Mouse (Mus musculus): ENCODE measurements at regions not wholly inside any gene's neighbourhood (a gene's known extent, or its start where the extent isn't known, plus 50 kb on each side); places are given as distances from the start of the nearest gene placed in this dataset.

GRCm38 (mm10) chr10:23052480-23053378, 232.8 kb upstream of the Tcf21 start:
- no peak overlapping the region for H3K4me2 ChIP-seq
- 77% methylated on average over 11 of the region's 11 CpGs for WGBS
- H3K36me3 ChIP-seq: no peaks in the 10 kb centered on the region
- H3K27ac ChIP-seq (ENCODE audit: poor library complexity, severe bottlenecking): no peak overlapping the region
- no peaks in the 10 kb centered on the region for H3K9me3 ChIP-seq (replicated peaks)
- no peak for ATAC-seq (ENCODE audit: insufficient number of reproducible peaks, low FRiP score)
- no peak overlapping the region for H3K9ac ChIP-seq
- H3K4me1 ChIP-seq (replicated peaks): no peaks in the 10 kb centered on the region
- H3K27me3 ChIP-seq (replicated peaks): no peaks in the 10 kb centered on the region
- H3K4me3 ChIP-seq: no peak overlapping the region

DNA sequence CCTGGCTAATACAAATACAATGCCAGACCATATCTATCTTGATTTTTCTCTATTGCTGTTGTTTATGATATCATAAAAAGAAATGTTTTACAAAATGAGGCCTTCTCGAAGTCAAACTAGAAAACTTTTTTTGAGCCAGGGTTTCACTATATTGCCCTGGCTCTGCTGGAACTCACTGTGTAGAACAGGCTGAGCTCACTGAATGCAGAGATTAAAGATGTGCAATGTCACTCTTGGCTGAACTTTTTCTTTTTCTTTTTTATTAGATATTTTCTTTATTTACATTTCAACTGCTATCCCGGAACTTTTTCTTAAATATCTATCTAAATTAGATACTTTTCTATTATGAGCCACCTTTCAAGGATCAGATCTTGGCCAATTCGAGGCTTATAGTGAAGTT, 224.5 kb upstream of the Tcf21 start:
- Histone ChIP-seq H3K9me3 (replicated peaks) (no peaks in the 10 kb centered on the region), H3K9ac (no peak overlapping the region), H3K27me3 (replicated peaks) (no peaks in the 10 kb centered on the region), H3K4me1 (replicated peaks) (0 out of 2 replicates have a peak, but pooled peaks cover 2% of the 10 kb centered on the region), H3K4me2 (no peak overlapping the region), H3K27ac (ENCODE audit: poor library complexity, severe bottlenecking) (no peak overlapping the region), H3K4me3 (no peak overlapping the region), H3K36me3 (no peaks in the 10 kb centered on the region)
- ATAC-seq (ENCODE audit: insufficient number of reproducible peaks, low FRiP score): no peak
- 61% methylated on average over 3 of the region's 3 CpGs for WGBS

DNA sequence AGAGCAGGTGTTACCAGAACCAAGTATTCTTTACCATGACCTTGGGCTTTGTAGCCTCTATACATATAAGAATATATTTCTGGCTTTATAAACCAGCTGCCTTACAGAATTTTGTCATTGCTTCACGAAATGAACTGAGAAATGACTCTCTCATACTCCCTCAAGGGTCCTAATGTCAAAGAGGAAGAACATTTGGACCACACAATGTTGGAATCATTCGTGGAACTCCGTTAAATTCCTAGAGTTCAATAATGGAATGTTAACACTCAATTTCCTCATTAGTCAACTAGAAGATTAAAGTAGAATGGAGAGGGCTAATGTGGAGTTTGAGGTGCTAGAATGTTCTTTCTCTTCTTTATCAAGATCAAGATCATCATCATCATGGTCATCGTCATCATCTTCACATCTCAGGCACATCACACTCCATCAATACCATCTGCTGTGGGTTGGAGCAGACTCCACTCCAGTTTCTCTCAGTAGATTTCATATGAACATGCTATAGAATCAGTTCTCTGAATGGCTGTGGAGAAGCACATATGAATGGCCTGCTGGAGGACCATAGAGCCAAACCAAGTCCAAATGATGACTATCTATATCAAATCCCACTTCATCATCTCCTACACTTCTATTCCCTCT, 211.6 kb upstream of the Tcf21 start:
- H3K36me3 ChIP-seq: no peaks in the 10 kb centered on the region
- no peaks in the 10 kb centered on the region for H3K4me1 ChIP-seq (replicated peaks)
- H3K9me3 ChIP-seq (replicated peaks): no peaks in the 10 kb centered on the region
- WGBS: 69% methylated on average over 4 of the region's 4 CpGs
- H3K4me2 ChIP-seq: no peak overlapping the region
- no peak for ATAC-seq (ENCODE audit: insufficient number of reproducible peaks, low FRiP score)
- no peaks in the 10 kb centered on the region for H3K27me3 ChIP-seq (replicated peaks)
- no peak overlapping the region for H3K4me3 ChIP-seq
- H3K27ac ChIP-seq (ENCODE audit: poor library complexity, severe bottlenecking): no peak overlapping the region
- no peak overlapping the region for H3K9ac ChIP-seq

- H3K9me3 ChIP-seq (replicated peaks): no peaks in the 10 kb centered on the region
- 79% methylated on average over 4 of the region's 4 CpGs for WGBS
- H3K27ac ChIP-seq (ENCODE audit: poor library complexity, severe bottlenecking): no peak overlapping the region
- H3K4me3 ChIP-seq: no peak overlapping the region
- H3K36me3 ChIP-seq: no peaks in the 10 kb centered on the region
- H3K27me3 ChIP-seq (replicated peaks): no peaks in the 10 kb centered on the region
- no peak overlapping the region for H3K4me2 ChIP-seq
- no peak overlapping the region for H3K9ac ChIP-seq
- H3K4me1 ChIP-seq (replicated peaks): no peaks in the 10 kb centered on the region
- no peak for ATAC-seq (ENCODE audit: insufficient number of reproducible peaks, low FRiP score)
These were observed 208.0 kb upstream of the Tcf21 start for GRCm38 (mm10) chr10:23027961-23028360.

DNA sequence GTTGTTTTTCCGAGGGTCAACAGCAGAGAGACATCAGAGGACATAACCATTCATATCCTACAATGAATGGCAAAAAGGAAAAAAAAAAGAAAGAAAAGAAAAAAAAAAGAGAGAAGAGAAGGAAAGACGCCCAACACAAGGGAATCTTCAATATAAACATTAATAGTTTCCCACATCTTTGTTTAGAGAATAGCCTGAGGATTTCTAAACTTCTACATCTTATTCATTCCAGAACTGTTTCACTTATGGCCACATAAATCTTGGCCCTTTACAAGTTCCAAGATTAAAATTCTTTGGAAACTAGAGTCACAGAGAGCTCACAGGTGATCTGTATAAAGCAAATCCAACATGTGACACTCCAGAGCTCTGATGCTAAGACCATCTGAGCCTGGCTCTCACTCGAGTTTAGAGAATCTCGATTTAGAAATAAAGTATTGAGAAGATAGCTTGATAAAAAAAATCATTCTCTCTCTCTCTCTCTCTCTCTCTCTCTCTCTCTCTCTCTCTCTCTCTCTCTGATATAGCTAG, 197.2 kb upstream of the Tcf21 start:
- Histone ChIP-seq H3K27me3 (replicated peaks) (no peaks in the 10 kb centered on the region), H3K4me1 (replicated peaks) (no peaks in the 10 kb centered on the region), H3K9me3 (replicated peaks) (no peaks in the 10 kb centered on the region), H3K9ac (no peak overlapping the region), H3K27ac (ENCODE audit: poor library complexity, severe bottlenecking) (no peak overlapping the region), H3K4me3 (no peak overlapping the region), H3K36me3 (no peaks in the 10 kb centered on the region), H3K4me2 (no peak overlapping the region)
- WGBS: 61% methylated on average over 4 of the region's 4 CpGs
- no peak for ATAC-seq (ENCODE audit: insufficient number of reproducible peaks, low FRiP score)

GRCm38 (mm10) chr10:23015935-23016694, 196.1 kb upstream of the Tcf21 start:
- Histone ChIP-seq H3K4me1 (replicated peaks) (no peaks in the 10 kb centered on the region), H3K27ac (ENCODE audit: poor library complexity, severe bottlenecking) (no peak overlapping the region), H3K9me3 (replicated peaks) (no peaks in the 10 kb centered on the region), H3K4me3 (no peak overlapping the region), H3K4me2 (no peak overlapping the region), H3K9ac (no peak overlapping the region), H3K36me3 (no peaks in the 10 kb centered on the region), H3K27me3 (replicated peaks) (no peaks in the 10 kb centered on the region)
- 49% methylated on average over 3 of the region's 3 CpGs for WGBS
- ATAC-seq (ENCODE audit: insufficient number of reproducible peaks, low FRiP score): no peak

DNA sequence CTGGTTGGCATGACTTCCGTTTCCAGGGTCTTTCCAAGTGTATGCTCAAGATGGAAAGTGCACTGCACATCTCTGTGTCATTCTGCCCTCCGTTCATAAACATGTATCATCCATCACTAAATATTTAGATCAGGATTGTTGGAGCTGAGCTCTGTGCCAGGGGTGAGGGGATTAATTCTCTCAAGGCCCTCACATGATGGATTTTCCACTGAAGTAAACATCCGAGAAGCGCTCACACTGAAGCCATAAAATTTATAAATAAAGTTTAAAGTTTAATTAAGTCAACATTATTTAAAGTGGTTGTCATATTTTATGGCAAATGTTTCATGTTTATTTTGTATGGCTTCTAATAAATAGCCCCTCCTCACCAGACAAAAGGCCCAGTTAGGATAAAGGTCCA, 190.7 kb upstream of the Tcf21 start:
- H3K9me3 ChIP-seq (replicated peaks): no peaks in the 10 kb centered on the region
- no peak for ATAC-seq (ENCODE audit: insufficient number of reproducible peaks, low FRiP score)
- H3K27me3 ChIP-seq (replicated peaks): no peaks in the 10 kb centered on the region
- no peaks in the 10 kb centered on the region for H3K36me3 ChIP-seq
- H3K4me1 ChIP-seq (replicated peaks): no peaks in the 10 kb centered on the region
- H3K4me3 ChIP-seq: no peak overlapping the region
- H3K9ac ChIP-seq: no peak overlapping the region
- H3K4me2 ChIP-seq: no peak overlapping the region
- WGBS: 79% methylated on average over 4 of the region's 4 CpGs
- no peak overlapping the region for H3K27ac ChIP-seq (ENCODE audit: poor library complexity, severe bottlenecking)

DNA sequence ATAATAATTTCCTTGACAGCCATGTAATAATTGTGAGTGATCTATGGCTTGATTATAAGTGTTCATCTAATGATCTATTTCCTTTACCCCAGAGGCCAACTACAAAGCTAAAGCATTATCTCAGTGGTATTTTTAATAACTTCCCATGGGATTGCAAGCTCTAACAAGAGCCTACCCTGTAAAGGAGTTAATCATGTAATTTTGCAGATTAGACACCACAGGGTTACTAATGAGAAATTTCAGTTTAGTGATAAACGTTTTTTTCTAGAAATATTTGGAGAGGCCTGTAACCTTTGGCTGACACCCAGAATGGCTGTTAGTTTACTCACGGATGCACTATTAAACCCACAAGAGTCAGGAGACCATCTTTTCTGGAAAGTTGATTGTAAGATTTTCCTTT, 190.2 kb upstream of the Tcf21 start:
- Histone ChIP-seq H3K4me3 (no peak overlapping the region), H3K9ac (no peak overlapping the region), H3K36me3 (no peaks in the 10 kb centered on the region), H3K4me1 (replicated peaks) (no peaks in the 10 kb centered on the region), H3K4me2 (no peak overlapping the region), H3K27ac (ENCODE audit: poor library complexity, severe bottlenecking) (no peak overlapping the region), H3K9me3 (replicated peaks) (no peaks in the 10 kb centered on the region), H3K27me3 (replicated peaks) (no peaks in the 10 kb centered on the region)
- no peak for ATAC-seq (ENCODE audit: insufficient number of reproducible peaks, low FRiP score)
- WGBS: 56% methylated on average over 2 of the region's 2 CpGs

GRCm38 (mm10) chr10:23004768-23005167, 184.8 kb upstream of the Tcf21 start:
- ATAC-seq (ENCODE audit: insufficient number of reproducible peaks, low FRiP score): no peak
- no peaks in the 10 kb centered on the region for H3K36me3 ChIP-seq
- no peak overlapping the region for H3K9ac ChIP-seq
- no peaks in the 10 kb centered on the region for H3K9me3 ChIP-seq (replicated peaks)
- H3K27me3 ChIP-seq (replicated peaks): no peaks in the 10 kb centered on the region
- no peaks in the 10 kb centered on the region for H3K4me1 ChIP-seq (replicated peaks)
- no peak overlapping the region for H3K4me3 ChIP-seq
- 77% methylated on average over 1 of the region's 1 CpGs for WGBS
- no peak overlapping the region for H3K27ac ChIP-seq (ENCODE audit: poor library complexity, severe bottlenecking)
- H3K4me2 ChIP-seq: no peak overlapping the region

GRCm38 (mm10) chr10:23003686-23004085, 183.7 kb upstream of the Tcf21 start:
- no peak for ATAC-seq (ENCODE audit: insufficient number of reproducible peaks, low FRiP score)
- Histone ChIP-seq H3K4me2 (no peak overlapping the region), H3K4me3 (no peak overlapping the region), H3K27me3 (replicated peaks) (no peaks in the 10 kb centered on the region), H3K9ac (no peak overlapping the region), H3K27ac (ENCODE audit: poor library complexity, severe bottlenecking) (no peak overlapping the region), H3K4me1 (replicated peaks) (no peaks in the 10 kb centered on the region), H3K9me3 (replicated peaks) (no peaks in the 10 kb centered on the region), H3K36me3 (no peaks in the 10 kb centered on the region)

DNA sequence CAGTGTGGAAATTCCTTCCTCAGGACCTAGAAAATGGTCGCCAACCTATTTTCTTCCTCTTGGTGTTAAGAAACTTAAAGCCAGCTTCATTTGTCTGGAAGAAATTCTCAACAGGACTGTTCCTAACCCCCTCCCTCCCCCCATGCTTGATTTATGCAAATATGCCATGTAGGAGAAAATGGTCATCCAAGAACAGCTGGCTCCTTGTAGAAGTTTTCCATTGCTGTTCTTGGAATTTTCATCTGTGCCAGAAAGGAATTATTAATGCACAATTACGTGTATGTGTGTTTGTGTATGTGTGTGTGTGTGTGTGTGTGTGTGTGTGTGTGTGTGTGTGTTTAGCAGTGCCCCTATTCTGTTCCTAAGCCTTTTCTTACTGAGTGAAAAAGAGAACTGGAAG, 178.6 kb upstream of the Tcf21 start:
- no peak for ATAC-seq (ENCODE audit: insufficient number of reproducible peaks, low FRiP score)
- Histone ChIP-seq H3K4me2 (no peak overlapping the region), H3K9me3 (replicated peaks) (0 out of 2 replicates have a peak, but pooled peaks cover 6% of the 10 kb centered on the region), H3K27ac (ENCODE audit: poor library complexity, severe bottlenecking) (no peak overlapping the region), H3K27me3 (replicated peaks) (no peaks in the 10 kb centered on the region), H3K4me3 (no peak overlapping the region), H3K4me1 (replicated peaks) (no peaks in the 10 kb centered on the region), H3K9ac (no peak overlapping the region), H3K36me3 (no peaks in the 10 kb centered on the region)
- 72% methylated on average over 2 of the region's 2 CpGs for WGBS

All from heart, embryonic 12.5 days (tissue).